Mouse (Mus musculus): ENCODE data around the gene Ythdf2.

Ythdf2 gene

DNA sequence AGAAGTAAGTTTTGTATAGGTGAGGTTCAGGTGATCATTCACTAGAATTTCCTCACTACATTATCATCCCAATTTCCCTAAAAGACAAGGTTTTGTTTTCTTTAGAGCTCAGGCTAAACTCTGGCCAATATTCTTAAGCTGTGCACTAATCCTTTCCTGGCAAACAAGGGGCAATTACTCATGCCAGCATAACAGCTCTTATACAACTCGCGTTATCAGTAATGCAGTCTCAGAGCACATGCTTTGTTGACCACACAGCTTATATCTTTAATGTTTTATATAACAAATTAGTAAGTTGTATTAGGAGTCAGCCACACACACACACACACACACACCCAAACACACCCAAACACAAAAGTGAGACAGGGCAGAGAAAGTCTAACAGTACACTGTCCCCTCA is 1.8 kb downstream of the Ythdf2 start:
- DNase-seq (ENCODE audit: low spot score): no peak

DNA sequence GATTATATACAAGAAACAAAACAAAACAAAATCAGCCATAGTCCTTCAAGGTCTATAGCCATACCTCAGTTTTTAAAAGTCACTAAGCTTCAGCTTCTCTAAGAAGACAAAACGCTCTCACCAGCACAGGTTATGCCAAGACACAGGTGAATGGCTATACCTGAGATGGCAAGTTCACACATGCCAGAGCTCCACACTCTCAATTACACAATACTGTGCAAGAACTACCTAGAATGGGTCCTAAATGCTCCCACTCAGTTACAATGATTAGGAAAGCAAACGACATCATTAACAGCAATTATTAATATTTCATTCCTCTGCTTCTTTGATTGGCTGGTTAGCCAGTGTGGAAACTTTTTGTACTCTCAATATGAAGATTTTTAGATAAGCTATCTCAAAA is 2.8 kb downstream of the Ythdf2 start:
- DNase-seq (ENCODE audit: low spot score): no peak

GRCm38 (mm10) chr4:132207280-132207679 is 4.8 kb downstream of the Ythdf2 start:
- DNase-seq (ENCODE audit: low spot score): no peak

DNA sequence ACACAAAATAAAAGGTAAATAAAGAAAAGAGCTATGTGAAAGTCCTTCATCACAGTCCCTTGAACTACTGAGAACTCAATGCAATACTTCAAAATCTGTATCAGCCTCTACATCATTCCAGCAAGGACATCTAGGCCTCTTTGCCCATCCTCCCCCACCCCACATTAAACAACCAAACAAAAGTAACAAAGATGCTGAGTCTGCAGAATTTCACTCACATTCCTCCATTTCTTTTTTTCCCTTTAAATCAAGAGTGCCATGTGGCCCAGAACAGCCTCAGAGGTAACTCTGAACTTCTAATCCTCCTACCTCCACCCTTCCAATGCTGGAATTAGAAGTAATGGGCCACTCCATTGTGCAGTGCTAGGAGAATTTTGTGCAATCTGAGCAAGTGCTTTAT is 13.3 kb downstream of the Ythdf2 start:
- DNase-seq (ENCODE audit: low spot score): no peak

DNA sequence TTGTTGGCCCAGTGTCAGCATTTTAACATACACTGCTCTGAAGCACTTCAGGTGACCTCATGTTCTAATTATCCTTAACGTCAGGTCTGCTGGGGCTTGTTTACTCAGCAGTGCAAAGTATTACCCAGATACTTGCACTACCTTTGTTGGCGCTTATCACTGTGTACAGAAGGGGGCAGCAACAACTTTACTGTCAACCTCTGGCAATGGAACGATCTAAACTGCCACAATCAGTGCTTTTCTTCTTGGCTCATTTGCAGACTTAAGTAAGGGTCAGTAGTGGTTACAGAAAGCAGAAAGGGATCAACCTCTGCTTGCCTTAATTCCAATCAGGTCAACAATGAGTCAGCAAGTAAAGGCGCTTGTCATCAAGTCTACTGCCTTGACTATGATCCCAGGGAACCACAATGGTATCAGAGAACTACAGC is 13.8 kb downstream of the Ythdf2 start:
- no peak for DNase-seq (ENCODE audit: low spot score)

- no peak for DNase-seq (ENCODE audit: low spot score)
Observed at GRCm38 (mm10) chr4:132194975-132195374, 17.1 kb downstream of the Ythdf2 start.

DNA sequence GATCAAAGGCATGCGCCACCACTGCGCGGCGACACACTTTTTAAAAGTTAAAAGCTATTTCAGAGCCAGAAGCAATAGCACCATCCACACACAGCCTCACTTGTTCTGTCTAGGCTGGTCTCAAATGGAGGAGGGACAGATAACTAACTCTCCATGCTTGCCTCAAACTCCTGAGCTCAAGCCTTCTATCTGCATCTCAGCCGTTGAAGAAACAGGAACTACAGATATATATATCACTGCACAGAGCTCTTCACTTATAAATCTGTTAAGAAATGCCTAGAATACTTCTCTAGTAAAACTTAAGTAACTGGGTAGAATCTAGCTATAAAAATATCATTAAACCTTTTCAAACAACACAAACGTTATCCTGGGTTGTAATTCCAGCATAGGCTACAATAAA is 17.7 kb downstream of the Ythdf2 start:
- DNase-seq (ENCODE audit: low spot score): no peak

DNA sequence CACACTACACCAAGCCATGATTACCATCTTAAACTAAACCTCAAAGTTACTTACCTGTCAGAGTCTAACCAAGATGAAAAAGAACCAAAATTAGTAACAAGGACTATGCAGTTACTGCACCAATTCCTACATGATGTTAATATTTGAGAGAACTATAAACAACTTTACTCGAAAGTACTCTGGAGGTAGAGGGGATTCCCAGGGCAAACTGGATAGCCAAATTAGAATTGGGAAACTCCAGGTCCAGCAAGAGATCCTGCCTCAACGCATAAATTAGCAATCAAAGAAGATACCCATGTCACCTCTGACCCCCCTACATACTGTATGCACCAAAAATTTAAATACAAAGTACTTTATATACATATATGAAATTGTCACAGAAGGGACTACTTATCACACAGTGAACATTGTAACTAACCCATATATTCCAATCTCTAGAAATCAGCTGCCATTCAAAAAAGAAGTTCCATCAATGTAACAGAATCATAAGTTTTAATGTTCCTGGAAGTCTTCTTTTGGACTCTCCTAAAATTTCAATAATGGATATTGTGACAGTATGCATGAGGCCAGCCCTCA is 24.2 kb downstream of the Ythdf2 start:
- no peak for DNase-seq (ENCODE audit: low spot score)

DNA sequence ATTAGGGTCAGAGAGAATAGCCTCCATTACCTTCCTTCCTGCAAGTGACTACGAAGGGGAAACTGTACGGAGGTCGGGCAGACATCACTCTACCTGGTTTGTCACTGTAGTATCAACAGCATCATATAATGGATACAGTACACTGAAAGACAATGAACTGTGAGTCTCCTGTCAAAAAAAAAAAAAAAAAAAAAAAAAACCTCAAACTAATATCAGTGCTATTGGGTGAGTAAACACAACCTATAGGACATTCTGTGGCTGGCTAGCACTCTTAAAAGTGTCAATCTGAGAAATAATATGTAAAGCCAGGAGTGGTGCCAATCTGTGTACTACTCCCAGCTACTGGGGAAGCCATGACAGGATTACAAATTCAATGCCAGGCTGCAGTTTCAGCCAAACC is 28.9 kb downstream of the Ythdf2 start:
- DNase-seq (ENCODE audit: low spot score): no peak

GRCm38 (mm10) chr4:132181721-132182658 is 30.1 kb downstream of the Ythdf2 start:
- DNase-seq (ENCODE audit: low spot score): peak; percentile 44

DNA sequence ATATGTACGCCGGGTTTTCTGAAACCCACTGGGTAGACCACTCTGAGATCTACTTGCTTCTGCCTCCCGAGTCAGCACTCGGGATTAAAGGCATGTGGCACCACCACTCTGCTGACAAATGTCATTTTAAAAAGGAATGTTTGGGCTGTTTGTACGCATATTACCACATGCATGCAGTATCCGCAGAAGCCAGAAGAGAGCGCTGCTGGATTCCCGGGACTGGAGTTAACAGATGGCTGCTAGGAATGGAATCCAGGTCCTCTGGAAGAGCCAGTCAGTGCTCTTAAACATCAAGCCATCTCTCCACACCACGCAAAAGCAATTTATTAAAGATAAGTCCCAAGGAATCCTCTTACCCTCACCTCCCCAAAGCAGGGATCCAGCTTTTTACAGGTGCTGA is 31.4 kb downstream of the Ythdf2 start:
- peak; percentile 71 for DNase-seq (ENCODE audit: low spot score)

DNA sequence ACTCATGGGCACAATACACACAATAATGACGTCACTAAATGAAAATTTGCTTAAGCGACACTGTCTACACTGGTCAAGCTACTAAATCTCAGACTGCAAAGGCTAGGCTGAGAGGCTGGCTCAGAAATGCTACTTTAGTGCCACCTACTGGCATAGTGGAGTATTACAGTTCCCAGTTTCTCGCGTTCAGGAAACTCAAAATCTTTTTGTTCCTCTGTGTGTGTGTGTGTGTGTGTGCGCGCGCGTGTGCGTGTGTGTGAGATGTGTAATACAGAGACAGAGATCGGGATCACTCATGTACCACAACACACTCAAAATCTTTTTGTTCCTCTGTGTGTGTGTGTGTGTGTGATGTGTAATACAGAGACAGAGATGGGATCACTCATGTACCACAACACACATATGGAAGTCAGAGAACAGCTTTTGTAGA is 33.5 kb downstream of the Ythdf2 start:
- DNase-seq (ENCODE audit: low spot score): peak; percentile 93

- DNase-seq (ENCODE audit: low spot score): no peak
Observed at GRCm38 (mm10) chr4:132176474-132176873, 35.6 kb downstream of the Ythdf2 start.

- no peak for DNase-seq (ENCODE audit: low spot score)
Observed at GRCm38 (mm10) chr4:132170891-132171290, 41.2 kb downstream of the Ythdf2 start.

DNA sequence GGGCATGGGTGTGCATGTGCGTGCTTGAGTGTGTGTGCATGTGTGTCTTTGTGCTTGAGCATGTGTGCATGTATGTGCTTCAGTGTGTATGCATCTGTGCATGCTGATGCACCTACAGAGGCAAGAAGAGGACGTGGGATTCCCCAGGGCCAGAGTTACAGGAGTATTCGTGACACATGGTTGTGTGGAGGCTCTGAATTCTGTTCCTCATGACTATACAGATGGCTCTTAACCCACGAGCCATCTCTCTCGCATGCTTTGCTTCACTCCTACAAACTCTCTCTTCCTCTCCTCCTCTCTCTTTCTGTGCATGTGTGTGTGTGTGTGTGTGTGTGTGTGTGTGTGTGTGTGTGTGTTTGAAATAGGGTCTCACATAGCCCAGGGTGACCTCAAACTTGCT is 42.3 kb downstream of the Ythdf2 start:
- no peak for DNase-seq (ENCODE audit: low spot score)

DNA sequence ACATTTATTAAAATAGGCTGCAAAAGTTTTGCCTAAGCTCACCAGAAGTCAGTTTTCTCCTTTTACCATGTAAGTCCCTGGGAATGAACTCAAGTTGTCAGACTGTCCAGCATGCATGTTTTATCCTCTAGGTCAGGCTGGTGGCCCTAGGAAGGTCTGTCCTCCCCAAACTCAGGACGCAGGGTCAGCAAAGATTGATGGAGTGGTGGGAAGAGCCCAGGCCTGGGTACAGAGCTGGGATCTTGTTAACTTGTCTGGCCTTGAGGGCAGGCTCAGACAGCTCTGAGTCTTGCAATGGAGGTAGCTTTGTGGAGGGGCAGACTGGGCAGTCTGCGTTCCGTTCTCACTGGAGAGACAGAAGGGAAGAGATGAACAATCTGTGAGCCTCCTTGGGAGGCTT is 42.8 kb downstream of the Ythdf2 start:
- DNase-seq (ENCODE audit: low spot score): no peak

DNA sequence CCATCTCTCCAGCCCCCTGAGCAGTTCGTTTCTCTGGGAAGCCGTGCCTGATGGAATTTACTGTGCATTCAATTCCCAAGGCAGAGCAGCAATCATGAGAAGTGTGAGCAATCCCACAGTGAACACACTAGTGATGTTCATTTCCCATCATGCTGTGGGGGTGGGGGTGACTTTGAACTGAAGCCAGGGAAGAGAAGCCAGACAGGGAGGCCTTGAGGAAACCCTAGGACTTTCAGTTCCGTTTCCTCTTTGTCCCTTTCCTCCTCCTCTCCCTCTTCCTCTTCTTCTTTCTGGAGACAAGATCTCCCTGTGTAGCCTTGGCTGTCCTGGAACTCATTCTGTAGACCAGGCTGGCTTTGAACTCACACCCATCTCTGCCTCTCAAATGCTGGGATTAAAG is 44.7 kb downstream of the Ythdf2 start:
- DNase-seq (ENCODE audit: low spot score): no peak

DNA sequence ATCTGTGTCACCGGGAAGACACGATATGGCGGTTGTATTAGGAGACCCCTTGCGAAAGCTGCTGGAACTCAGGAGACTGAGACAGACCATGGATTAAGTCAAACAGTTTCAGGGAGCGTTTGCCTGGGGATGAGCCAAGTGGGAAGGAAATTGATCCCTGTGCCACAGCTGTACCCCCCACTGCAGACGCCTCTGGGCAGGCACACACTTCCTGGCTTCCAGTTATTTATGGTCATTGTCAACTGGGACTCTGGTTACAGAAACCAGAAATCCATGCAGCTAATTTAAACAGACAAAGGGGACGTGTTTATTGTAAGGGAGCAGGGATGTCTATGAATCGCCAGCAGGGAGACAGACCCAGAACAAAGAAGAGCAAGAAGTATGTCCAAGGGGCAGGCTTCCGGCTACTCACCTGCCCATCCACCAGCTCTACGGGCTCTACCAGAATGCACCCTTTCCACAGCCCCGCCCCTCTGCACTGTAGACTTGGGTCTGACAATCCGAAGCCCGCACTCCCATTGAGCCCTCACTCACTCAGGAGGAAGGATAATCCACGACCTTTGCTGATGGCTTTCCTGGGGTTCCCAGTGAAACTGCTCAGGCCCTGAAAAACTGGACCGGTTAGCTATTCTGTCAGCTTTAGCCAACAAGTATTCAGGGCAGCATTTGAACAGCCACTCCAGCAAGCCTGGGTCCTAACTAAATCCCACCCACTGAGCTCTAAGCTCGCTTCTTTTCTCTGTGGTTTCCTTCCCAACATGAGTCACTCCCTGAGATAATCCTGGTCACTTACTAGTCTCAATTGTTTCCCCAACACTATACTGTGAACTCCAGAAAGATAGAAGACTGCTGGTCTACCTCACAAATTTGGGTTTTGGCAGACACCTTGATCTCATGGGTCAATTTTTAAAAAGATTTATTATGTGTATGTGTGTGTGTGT is 45.5 kb downstream of the Ythdf2 start:
- no peak for DNase-seq (ENCODE audit: low spot score)

GRCm38 (mm10) chr4:132165691-132166090 is 46.4 kb downstream of the Ythdf2 start:
- DNase-seq (ENCODE audit: low spot score): peak; percentile 27

DNA sequence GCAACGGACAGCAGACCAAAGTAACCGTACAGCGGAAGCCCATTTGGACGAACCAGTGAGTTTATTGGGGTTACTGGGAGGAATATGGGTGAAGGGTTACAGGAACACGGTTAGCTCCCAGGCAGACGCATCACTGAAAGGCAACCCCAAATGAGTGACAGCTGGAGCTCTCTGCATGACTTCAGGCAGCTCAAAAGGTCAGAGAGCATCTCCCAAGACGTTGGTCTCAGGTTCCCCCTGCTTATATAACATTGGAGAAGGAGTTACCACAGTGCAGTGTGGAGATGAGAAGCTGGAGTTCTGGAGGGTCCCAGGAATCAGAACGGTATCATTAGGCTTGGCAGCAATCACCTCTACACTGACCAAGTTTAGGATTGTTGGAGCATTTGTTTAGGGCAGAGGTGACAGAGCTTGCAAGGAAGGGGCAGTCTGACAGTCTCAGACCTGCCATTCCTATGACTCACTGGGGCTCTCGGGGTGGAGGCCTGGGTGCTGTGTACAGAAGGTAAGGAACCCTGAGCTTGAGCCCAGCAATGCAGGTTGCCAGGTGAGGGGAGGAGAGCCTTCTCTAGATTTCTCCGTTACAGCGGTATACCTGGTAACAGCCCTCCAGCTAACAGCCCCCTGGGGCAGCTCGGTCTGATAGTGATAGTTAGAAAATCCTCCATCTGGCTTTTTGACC is 55.0 kb downstream of the Ythdf2 start:
- peak; percentile 46 for DNase-seq (ENCODE audit: low spot score)

DNA sequence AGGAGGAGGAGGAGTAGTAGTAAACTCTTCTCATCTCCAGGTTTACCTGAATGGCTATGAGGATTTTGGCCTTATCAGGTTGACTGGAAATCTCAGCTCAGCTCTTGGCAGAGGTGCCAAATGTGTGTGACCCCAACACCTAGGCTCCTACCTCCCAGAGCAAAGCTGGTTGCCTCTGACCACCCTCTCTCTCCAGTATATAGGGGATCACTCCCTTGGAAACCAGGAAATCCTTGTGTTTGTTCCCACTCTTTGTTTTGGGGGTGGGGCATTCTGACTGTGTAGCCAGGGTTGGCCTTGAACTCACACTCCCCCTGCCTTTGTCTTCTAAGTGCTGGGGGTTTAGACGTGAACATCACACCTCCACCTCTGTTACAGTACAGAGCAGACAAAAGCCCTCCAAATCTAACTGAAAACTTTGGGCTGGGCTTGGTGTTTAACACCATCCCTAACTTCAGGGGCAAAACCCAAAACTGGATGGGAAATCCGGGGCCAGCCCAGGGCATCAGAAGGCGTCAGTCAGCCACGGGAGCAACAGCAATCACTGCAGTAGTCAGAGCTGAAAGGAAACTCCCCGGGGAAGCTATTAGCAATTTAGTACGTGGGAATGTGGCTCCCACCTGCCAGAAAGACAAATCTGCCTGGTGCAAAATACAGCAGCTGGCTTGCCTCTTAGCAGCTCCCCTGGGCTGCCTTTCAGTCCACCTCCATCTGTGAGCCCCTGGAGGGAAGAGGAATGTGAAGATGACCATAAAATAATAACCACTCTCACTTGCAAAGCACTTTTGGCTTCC is 57.0 kb downstream of the Ythdf2 start:
- DNase-seq (ENCODE audit: low spot score): peak; percentile 55

All from embryo, embryonic 10.5 days (tissue).